Mouse (Mus musculus) B cell, adult 67 days (primary cell): ENCODE data around the gene Olfr1311. TPM values are rescaled to one million over a fixed set of nuclear protein-coding genes. Genes with fewer than 3 reads are reported as not detected.

Source experiments
- total RNA-seq, 2 experiments: library from RNA; stranded (reverse); gene quantifications; 4 replicates each; pipeline ENCODE4 v1.2.4; 2023

The Olfr1311 gene
- total RNA-seq = not detected

GRCm38 (mm10) chr2:112024312-112024711 lies at the start of gene Olfr1311:
TSS of gene Olfr1311 (minus strand) at chr2:112024412.

GRCm38 (mm10) chr2:112050138-112050537 lies 25.9 kb upstream of the Olfr1311 start, which contains the start of gene Olfr1312:
TSS of gene Olfr1312 (minus strand) at chr2:112050238.

DNA sequence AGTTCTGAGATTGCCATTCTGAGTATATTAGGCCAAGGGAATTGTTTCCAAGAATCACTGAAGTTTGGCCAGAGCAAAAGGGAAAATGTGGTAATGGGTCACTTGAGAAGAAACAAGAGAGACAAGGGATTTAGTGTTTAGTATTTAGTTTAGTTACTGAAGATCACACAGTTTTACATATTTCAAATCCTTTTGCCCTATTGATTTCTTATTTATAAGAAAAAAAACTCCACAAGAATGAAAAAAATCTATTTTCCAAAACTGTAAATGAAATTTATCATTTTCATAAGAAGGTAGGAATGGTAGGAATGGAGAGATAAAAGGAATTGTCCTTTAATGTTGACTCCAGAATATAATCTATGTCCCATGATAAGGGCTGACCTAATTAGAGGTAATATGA lies 11.6 kb downstream of the Olfr1311 start, which contains the start of gene Olfr1310:
TSS of gene Olfr1310 (minus strand) at position 101 of the 400 bp plus-strand sequence.

GRCm38 (mm10) chr2:111990181-111990580 lies 34.0 kb downstream of the Olfr1311 start, which contains the start of gene Olfr1309:
TSS of gene Olfr1309 (minus strand) at chr2:111990281.

Other genes starting within 250 kb of the Olfr1311 start
- gene Olfr1302, start 247.0 kb downstream of the Olfr1311 start, total RNA-seq = not detected
- gene Olfr1303, start 204.1 kb downstream of the Olfr1311 start, total RNA-seq = not detected
- not detected for gene Olfr1305, start 147.3 kb downstream of the Olfr1311 start, total RNA-seq
- gene Olfr1306, start 108.1 kb downstream of the Olfr1311 start, total RNA-seq = not detected
- under 1 TPM; 0.06 to 0.09 TPM for gene Olfr1307, start 75.0 kb downstream of the Olfr1311 start, total RNA-seq
- gene Olfr1308, start 59.5 kb downstream of the Olfr1311 start, total RNA-seq = not detected
- gene Olfr1309, start 34.1 kb downstream of the Olfr1311 start, total RNA-seq = not detected
- not detected for gene Olfr1310, start 11.7 kb downstream of the Olfr1311 start, total RNA-seq
- not detected for gene Olfr1312, start 25.8 kb upstream of the Olfr1311 start, total RNA-seq
- not detected for gene Olfr1313, start 53.4 kb upstream of the Olfr1311 start, total RNA-seq
- gene Olfr1314, start 72.4 kb upstream of the Olfr1311 start, total RNA-seq = not detected
- gene Olfr1315-ps1, start 91.0 kb upstream of the Olfr1311 start, total RNA-seq = not detected
- not detected for gene Olfr1316, start 110.6 kb upstream of the Olfr1311 start, total RNA-seq
- not detected for gene Olfr1317, start 115.9 kb upstream of the Olfr1311 start, total RNA-seq
- gene Olfr1318, start 129.8 kb upstream of the Olfr1311 start, total RNA-seq = not detected
- gene Lpcat4, start 215.1 kb upstream of the Olfr1311 start, total RNA-seq = 10 to 100 TPM in 1 of 2 experiments, 1 to 10 TPM in 1; 9.5 to 10.7 TPM
- not detected for gene Nutm1, start 234.9 kb upstream of the Olfr1311 start, total RNA-seq
- 10 to 100 TPM; 72.2 to 76.9 TPM for gene Nop10, start 237.5 kb upstream of the Olfr1311 start, total RNA-seq
- gene Slc12a6, start 241.4 kb upstream of the Olfr1311 start, total RNA-seq = 100 to 1,000 TPM; 358 to 399 TPM
- gene Gm21985, start 241.9 kb upstream of the Olfr1311 start, total RNA-seq = under 1 TPM; 0.32 to 0.36 TPM